Mouse (Mus musculus) myocyte (in vitro differentiated cells): ENCODE measurements around the gene Ireb2.

Source experiments
- CEBPB ChIP-seq: IDR thresholded peaks from 2 replicates; pipeline ENCODE4 v1.6.1; 2011; ENCODE audit warnings: mild to moderate bottlenecking, moderate library complexity; ENCODE audit not compliant: poor library complexity, insufficient read depth, severe bottlenecking
- E2F4 ChIP-seq: IDR thresholded peaks from one replicate; pipeline ENCODE4 v1.6.1; 2011; ENCODE audit warnings: mild to moderate bottlenecking, control low read depth, moderate library complexity; ENCODE audit not compliant: insufficient read depth
- MYOD1 ChIP-seq, 3 experiments: IDR thresholded peaks; one replicate each; pipeline ENCODE4 v1.6.1; 2011; ENCODE audit warnings: control low read depth in 2 of 3, low read depth in 2 of 3, mild to moderate bottlenecking in 2 of 3, moderate library complexity in 1 of 3; ENCODE audit not compliant: insufficient read length in 2 of 3, control insufficient read depth in 1 of 3
- MYOG ChIP-seq, 3 experiments: IDR thresholded peaks; one replicate each; pipeline ENCODE4 v1.6.1; 2011; ENCODE audit warnings: control low read depth in 2 of 3, low read depth in 2 of 3, mild to moderate bottlenecking in 2 of 3; ENCODE audit not compliant: insufficient read length in 2 of 3, control insufficient read depth in 1 of 3, insufficient read depth in 1 of 3
- POLR2A ChIP-seq: IDR thresholded peaks from one replicate; pipeline ENCODE4 v1.6.1; 2011; ENCODE audit warnings: low read depth, mild to moderate bottlenecking, control low read depth, moderate library complexity; ENCODE audit not compliant: insufficient read length
- TCF12 ChIP-seq: IDR thresholded peaks from one replicate; pipeline ENCODE4 v1.6.1; 2011; ENCODE audit warnings: mild to moderate bottlenecking, control low read depth; ENCODE audit not compliant: poor library complexity, insufficient read depth, severe bottlenecking

DNA sequence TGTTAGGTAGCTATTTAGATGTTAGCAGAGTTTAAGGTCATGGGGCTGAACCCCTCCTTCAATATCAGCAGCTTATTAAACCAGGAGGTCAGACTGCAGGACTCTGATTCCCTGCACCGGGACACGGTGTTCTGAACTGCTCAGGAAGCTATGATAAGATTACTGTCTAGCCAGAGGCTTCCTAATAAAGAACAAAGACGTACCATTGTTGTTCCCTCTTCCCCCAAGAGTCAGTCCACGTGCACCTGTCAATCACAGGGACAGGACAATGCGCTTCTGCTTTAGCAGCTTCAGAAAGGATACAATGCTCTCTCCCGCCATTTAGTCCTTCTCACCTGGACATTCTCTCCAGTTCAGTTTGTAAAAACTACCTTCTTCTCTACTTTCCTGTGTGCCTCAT, 8.0 kb upstream of the Ireb2 start:
- TF ChIP-seq POLR2A (no peak), TCF12 (no peak), CEBPB (no peak), MYOD1 (IDR thresholded peaks at IDR 0.05; ENCODE audit: control insufficient read depth in 1 of 3, insufficient read length in 2 of 3, low read depth in 2 of 3) (peak in 1 of 3 experiments; percentile 48), E2F4 (no peak), MYOG (IDR thresholded peaks at IDR 0.05; ENCODE audit: control insufficient read depth in 1 of 3, insufficient read depth in 1 of 3, insufficient read length in 2 of 3, low read depth in 2 of 3) (no peak)
